Mouse (Mus musculus) thymus, adult 2 months (tissue): ENCODE results near the gene Fv1.

Experiments used
- CTCF ChIP-seq: fragments of 200-500 bp; IDR thresholded peaks from 2 replicates; pipeline ENCODE4 v1.5.1; 2012; ENCODE audit warnings: mild to moderate bottlenecking, control low read depth, low read length, moderate library complexity, borderline replicate concordance; ENCODE audit not compliant: control insufficient read depth, poor library complexity, insufficient read depth; ENCODE audit errors: extremely low read depth
- POLR2A ChIP-seq: fragments of 200-500 bp; IDR thresholded peaks from 2 replicates; pipeline ENCODE4 v1.6.1; 2012; ENCODE audit warnings: mild to moderate bottlenecking, low read length, control low read depth, moderate library complexity; ENCODE audit not compliant: control insufficient read depth, poor library complexity, insufficient read depth; ENCODE audit errors: extremely low read depth

- TF ChIP-seq CTCF (no peak), POLR2A (no peak)
Measured at GRCm38 (mm10) chr4:147879456-147879855, 10.7 kb downstream of the Fv1 start.
